Mouse (Mus musculus): Measurements from ENCODE around the gene Rnf151.
"Not testable (repeated sequence)": the region's sequence is repeated elsewhere in the genome, so short reads cannot be mapped to it uniquely, and the experiment has no call there.

Rnf151 gene

DNA sequence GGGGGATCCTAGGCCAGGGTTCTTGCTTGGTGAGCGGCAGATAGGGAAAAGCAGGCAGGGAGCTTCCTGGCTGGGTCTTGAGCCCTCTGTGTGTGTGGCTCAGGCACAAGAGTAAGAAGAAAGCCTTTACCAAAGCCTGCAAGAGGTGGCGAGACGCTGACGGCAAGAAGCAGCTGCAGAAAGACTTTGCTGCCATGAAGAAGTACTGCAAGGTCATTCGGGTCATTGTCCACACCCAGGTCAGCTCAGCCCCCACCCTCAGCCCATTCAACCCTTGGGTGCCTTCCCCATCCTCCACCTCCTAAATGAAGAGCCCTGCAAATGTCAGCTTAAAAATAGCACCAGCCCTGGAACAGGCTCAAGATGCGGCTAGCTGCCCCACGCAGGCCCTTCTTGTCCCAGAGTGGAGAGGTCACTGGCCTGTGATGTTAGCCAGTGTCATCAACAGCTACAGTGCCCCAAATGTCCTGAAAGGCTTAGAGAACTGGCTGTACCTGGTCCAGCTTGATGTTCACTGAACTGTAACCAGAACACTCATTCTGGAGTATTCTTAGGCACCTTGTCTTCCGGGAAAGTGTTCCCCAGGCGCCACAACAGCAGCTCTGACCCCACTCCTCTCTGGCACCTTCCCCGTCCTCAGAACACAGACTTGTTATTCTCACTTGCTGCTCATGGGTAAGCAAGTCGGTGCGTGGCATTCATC lies 14.5 kb upstream of the Rnf151 start:
- DNase-seq = no peak

DNA sequence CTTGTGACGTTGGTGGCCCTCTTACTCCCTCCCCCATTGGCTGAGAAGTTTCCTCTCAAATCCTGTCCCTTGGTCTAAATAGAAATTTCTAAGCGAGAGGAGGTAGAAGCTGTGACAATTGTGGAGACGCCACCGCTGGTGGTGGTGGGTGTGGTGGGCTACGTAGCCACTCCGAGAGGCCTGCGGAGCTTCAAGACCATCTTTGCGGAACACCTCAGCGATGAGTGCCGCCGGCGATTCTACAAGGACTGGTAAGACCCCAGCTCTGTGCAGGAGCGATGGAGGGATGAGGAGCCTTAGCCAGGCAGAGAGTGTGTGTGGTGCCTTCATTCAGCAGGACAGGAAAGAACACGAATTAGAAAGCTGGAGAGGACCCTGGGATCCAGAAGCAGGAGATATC lies 12.9 kb upstream of the Rnf151 start:
- no peak for DNase-seq

DNA sequence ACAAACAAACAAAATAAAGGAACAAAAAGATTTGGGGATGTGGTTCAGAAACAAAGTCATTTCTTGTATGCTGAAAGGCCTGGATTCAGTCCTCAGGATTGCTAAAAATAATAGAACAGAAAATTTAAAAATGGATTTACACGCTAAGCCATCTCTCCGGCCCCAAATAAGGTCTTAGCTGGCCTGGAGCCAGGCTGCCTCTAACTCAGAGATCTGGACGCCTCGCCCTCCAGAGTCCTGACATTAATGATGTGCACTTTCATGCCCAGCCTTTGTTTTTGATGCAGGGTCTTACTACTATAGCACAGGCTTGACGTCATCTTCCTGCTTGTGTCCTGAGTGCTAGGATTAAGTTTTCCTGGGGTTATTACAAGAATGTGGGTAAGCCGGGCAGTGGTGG lies 11.2 kb upstream of the Rnf151 start:
- no peak for DNase-seq

DNA sequence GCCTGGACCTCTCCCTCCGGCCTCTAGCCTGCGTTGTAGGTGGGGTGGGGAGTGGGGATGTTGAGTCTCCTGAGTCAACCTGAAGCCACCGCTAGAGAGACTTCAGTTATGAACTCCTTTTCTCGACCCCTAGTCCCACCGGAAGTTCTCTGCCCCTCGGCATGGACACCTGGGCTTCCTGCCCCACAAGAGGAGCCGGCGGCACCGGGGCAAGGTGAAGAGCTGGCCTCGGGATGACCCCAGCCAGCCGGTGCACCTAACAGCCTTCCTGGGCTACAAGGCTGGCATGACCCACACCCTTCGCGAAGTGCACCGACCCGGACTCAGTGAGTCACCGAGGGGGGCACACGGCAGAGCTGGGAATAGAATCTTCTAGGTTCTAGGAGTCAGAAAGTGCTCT lies 10.3 kb upstream of the Rnf151 start:
- DNase-seq = no peak

DNA sequence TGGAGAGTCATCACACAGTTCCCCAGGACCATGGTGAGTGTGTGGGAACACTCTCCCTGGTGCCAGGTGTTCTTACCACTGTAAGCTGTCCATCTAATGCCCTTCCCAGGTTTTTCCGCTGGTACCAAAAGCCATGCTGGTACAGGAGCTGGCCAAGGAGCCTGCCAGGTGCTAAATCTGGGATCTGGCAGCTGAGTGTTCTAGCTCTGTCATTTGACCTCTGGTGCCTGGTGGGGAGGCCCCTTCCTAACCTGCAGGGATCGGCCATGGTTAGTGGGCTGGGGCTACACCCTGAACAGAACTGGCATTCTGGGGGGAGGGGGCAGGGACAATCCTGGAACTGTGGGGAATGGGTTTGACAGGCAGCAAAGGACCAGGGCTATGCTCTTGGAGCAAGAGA lies 9.8 kb upstream of the Rnf151 start, which contains the start of gene Rpl3l:
TSS of gene Rpl3l (plus strand) at position 203 of the 400 bp plus-strand sequence.
- DNase-seq = no peak

DNA sequence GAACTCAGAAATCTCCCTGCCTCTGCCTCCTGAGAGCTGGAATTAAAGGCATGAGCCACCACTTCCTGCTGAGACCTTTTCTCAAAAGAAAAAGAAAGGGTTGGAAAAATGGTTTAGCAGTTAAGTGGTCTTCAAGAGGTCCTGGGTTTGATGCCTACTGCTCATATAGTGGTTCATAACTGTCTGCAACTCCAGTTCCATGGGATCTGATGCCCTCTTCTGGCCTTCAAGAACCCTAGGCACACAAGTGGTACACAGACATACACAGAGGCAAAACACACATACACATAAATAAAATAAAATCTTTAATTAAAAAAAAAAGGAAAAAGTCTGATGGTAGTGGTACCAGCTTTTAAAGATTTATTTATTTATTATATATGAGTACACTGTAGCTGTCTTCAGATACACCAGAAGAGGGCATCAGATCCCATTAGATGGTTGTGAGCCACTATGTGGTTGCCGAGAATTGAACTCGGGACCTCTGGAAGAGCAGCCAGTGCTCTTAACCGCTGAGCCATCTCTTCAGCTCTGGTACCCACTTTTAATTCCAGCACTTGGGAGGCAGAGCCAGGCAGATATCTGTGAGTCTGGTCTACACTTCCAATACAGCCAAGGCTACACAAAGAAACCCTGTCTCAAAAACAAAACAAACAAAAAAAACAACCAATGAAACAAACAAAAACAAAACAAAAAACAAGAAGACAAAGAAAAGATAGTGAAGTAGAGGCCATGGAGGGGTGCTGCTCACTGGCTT lies 8.0 kb upstream of the Rnf151 start:
- no peak for DNase-seq

DNA sequence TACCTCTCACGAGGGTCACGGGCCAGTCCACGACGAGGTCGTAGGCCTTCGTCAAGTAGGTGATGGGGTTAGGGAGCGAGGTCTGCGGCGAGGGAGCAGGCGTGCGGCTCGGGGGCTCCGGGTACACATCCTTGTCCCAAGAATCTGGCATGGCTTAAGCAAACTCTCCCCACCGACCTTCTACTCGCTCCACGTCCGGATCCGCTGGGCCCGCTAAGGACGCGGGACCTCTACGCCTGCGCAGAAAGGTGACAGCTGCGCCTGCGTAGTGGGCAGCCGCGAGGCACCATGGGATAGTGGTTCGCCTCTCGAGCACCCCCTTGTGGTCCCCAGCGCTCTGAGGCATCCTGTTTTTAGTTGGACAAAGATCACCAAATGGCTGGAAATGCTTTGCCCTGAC lies 6.3 kb upstream of the Rnf151 start, which contains the start of gene Ndufb10:
TSS of gene Ndufb10 (minus strand) at position 295 of the 400 bp plus-strand sequence.
- DNase-seq = peak; percentile 97

DNA sequence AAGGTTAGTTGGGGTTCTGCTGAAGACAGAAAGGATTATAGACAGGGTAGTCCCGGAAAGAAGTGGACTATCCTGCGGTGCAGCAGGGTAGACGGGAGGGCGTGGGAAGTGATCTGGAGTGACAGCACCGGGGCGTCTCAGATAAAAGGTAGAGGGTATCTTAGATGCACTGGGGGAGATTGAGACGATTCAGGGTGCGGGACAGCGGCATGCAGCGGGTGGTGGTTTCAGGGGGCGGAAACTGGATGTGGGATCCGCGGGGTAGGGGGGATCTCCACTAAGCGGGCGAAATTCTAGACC lies 6.0 kb upstream of the Rnf151 start:
- no peak for DNase-seq

DNA sequence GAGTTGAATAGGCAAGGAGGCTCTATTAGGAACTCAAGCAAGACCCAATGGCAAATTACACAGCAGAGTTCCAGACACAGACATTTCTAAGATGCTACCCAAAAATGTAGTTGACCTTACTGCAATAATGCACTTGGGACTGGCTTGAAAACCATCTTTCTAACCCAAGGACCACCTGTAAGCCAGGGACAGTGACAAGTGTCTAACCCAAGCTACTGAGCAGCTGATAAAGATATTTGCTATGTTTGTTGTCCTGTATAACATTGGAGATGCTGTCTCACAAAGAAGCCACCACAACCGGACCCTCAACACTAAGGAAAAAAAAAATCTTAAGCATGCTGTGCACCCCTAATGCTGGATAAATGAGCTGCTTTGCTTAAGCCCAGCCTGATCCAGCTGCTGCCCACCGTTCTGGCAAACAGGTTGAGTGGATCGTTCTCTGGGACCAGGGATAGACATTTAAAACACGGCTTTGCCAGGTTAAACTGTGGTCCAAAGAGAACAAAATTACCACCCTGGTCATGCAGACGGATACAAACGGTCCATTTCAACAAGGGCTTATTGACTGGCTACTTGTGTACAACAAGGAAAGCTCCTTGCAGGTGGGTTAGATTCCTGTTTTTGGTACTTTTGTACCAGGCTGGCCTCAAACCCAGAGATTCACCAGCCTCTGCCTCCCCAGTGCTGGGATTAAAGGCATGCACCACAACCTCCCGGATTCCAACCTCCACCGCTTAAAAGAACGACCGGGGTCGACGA lies 5.4 kb upstream of the Rnf151 start:
- DNase-seq = no peak

DNA sequence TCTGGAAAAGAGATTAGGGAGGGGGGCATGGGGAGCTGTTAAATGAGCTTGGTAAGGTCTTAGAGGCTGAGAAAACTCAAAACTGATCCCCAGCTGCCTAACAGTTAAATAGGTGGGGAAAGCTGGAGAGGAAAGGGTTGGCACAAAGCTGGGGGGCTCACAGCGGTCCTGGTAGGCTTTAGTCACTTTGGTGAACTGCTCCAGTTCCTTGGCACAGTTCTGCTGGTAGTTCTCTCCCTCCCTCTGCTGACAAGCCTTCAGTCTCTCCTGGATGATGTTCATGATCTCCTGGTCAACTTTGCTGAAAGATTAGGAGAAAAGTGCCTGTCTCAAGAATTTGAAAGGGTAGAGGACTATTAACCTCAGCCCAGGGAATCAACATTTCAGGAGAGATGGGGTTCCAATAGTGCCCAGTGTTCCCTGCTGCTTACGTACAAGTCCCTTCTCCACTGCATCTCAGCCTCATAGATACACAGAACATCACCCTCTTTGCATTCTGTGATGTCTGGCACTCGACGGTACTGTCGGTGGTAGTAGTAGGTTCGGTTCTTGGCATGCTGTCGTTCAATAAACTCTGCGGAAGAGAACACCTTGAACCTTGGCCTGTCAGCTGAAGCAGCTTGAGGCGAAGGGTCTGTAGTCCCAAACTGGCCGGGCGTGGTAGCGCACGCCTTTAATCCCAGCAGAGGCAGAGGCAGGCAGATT lies 4.5 kb upstream of the Rnf151 start:
- DNase-seq = no peak

DNA sequence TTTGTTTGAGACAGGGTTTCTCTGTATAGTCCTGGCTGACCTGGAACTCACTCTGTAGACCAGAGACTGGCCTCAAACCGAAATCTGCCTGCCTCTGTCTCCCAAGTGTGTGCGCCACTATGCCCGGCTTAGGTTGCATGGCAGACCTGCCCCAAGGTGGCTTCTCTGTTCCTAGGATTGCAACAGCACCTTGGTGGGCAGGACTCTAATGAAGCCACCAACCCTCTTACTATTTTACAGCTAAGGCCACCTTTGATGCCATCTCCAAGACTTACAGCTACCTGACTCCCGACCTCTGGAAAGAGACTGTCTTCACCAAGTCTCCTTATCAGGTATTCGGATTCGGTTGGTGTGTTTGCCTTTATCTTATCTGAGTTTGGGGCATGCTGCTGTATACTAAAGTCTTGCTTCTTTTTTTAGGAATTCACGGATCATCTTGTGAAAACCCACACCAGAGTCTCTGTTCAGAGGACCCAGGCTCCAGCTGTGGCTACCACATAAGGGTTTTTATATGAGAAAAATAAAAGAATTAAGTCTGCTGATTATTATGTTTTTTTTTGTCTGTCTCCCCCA lies 3.6 kb upstream of the Rnf151 start:
- DNase-seq = not testable (repeated sequence)

DNA sequence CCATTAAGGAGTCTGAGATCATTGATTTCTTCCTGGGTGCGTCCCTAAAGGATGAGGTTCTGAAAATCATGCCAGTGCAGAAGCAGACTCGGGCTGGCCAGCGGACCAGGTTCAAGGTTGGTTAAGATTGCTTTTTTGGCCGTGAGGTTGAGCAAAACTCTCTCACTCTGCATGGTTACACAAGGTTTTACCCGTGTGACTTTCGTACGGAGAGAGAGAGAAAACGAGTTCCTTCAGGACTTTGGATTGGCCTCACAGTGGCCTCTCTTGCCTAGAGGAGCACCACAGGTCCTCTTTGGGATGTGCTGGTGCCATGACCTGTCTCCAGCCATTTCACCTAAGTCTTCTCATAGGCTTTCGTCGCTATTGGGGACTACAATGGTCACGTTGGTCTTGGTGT lies 2.8 kb upstream of the Rnf151 start:
- not testable (repeated sequence) for DNase-seq

DNA sequence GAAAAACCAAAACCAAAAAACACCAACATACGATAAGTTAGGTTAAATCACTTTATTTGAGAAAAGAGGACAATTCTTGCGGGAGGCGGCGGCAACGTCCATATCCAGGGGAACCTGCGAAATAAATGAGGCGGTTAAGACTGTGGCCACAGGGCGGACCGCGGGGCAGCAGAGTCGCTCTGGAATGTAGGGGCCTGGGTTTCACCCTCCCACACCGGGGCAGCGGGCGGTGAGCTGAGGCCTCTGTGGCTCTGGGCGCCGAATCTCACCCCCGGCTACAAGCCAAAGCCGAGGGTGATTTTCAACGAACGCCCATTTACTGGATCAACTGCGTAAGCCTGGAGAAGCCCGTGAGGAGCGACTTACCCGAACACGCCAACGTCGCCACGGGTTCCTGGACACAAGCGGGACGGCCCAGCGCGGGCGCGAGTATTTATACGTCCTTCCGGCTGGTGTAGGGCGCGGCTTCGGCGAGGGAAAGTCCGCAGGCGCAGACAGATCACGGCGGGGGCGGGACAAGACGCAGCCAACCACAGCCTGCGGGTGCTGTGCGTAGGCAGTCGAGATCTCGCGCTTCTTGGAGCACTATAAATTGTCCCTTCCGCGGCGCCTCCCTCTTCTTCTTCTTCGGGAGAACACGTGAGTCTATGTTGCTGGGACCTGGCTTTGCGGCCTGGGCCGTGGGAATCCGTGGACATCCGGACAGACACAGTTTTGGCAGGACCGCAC lies 1.8 kb upstream of the Rnf151 start:
- DNase-seq = peak; percentile 99

DNA sequence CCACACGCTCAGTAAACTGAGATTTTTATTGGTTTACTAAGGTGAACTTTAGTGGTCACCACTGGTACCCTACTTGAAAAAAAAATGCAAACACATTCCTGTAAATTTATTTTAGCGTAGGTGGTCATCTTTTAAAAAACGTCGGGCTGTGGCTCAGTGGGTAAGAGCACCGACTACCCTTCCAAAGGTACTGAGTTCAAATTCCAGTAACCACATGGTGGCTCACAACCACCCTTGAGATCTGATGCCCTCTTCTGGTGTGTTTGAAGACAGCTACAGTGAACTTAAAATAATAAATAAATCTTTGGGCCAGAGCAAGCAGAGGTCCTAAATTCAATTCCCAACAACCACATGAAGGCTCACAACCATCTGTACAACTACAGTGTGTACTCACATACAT lies 1.1 kb upstream of the Rnf151 start:
- not testable (repeated sequence) for DNase-seq

DNA sequence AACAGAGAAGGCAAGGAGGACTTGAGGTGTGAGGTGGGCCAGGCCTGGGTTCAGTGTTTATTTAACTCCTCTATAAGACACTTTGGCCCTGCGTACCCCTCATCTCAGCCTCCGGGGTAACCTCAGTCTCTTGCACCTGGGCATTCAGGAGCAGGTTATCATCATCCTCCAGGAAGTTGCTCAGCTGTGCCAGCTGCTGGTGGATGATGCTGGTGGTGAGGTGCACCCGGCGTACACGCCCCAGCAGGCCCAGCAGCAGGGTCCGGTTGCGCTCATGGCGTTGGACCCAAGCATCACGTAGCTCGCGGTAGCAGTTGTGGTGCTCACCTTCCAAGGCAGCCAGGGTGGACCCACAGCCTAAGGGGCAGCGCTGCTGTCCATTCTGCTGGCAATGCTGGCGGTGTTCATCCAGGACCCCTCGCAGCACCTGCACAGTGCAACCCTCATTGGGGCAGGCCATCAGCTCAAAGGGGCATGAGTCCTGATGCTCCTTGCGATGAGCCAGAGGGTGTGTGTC lies 1.6 kb downstream of the Rnf151 start:
- no peak for DNase-seq

DNA sequence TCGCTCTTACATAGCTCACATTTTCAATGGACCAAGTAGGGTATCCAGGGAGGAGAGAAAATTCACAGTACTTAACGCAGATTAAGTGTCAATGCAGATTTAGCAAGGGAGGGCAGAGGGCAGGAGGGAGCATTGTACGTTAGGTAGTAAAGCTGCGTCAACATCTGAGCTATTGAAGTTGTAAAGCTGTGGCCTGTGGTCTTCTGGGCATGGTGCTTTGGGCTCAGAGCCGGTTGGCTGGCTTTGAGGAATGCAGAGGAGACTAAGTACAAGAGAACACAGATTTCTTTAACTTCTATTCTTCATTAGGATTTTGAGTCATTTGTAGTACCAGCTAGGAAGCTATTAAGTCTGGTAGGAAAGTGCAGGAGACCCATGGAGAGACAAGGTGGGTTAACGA lies 2.3 kb downstream of the Rnf151 start:
- DNase-seq = no peak

DNA sequence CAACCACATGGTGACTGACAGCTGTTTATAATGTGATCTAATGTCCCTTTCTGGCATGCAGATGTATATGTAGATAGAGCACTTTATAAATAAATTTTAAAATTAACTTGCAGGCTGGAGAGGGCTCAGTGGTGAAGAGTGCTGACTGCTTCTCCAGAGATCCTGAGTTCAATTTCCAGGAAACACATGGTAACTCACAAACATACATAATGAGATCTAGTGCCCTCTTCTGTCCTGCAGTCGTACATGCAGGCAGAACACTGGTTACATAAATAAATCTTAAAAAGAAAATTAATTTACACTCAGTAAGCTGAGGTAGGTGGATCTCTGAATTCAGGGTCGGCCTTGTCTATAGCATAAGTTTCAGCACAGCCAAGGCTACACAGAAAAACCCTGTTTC lies 9.2 kb downstream of the Rnf151 start:
- DNase-seq = no peak

DNA sequence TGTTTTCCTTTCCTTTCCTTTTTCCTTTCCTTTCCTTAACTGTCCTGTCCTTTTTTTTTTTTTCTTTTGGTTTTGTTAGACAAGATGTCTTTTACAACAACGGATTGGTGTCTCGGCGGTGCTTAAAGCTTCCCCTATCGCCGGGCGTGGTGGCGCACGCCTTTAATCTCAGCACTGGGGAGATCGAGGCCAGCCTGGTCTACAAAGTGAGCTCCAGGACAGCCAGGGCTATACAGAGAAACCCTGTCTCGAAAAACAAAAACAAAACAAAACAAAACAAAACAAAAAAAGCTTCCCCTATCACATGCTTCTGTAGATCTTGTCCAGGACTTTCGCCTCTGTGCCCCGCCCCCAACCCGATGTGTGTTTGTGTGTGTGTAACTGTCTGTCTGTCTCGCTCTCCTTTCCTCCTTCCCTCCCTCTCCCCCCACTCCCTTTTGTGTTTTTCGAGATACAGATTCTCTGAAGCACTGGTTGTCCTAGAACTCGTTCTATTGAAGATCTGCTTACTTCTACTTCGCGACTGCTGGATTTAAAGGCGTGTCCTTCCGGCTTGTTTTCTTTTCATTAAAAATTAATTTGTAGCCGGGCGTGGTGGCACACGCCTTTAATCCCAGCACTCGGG lies 9.9 kb downstream of the Rnf151 start:
- DNase-seq = no peak

DNA sequence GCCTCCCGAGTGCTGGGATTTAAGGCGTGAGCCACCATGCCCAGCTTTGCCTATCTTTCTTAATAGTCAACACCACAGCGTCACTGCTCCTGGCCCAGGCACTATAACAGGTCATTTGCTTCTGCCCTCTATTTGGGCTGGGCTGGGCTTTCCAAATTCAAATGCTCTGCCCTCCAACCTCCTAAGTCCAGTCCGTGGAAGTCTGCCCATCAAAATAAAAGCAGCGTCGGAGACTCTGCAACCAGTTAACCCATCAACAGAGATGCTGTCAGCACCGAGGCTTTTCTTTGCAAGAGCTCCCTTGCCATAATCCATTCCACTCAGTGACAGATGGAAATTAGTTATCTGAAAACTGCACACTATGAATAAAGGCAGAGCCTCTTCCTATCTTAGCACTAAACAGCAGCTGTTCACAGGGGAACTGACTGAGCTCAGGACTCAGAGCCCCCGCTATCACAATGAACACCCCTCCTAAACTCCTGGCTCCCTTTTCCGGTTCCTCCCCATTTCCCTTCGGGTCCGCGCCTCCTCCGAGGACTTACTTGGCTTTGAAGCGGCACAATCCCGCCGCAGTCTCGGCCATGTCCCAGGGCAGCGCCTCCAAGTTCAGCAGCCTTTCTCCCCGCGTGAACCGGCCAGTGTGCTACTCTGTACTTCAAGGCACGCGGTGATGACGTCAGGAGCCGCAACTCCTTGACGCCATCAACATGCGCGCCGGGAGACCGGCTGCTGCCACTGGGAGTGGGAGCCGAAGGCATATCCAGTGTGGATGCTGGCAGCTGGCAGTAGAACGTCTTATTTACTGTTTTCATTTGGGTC lies 10.7 kb downstream of the Rnf151 start, which contains the start of gene Tbl3:
TSS of gene Tbl3 (minus strand) at position 679 of the 819 bp plus-strand sequence.
- peak; percentile 96 for DNase-seq

DNA sequence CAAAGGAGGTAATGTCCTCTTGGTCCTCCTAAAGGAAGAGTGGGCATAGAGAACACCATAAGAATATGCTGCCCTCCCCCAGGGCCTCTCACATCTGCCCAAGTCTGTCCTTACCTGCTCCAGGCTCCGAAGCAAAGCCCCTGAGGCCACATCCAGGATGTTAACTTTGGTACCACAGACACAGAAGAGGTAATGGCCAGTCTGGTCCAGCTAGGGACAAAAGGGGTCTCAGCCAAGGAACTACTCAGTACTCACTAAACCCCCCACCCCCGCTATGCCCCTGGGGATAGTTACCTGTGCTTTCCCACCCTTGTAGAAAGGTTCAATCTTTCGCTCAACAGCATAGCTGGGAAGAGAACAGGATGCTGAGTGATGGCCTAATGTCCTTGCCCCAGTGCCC lies 12.0 kb downstream of the Rnf151 start:
- DNase-seq = no peak

All from lung, postnatal 10 days (tissue).